Mouse (Mus musculus): Measurements from ENCODE around the gene Nudt15. TPM values are rescaled to one million over a fixed set of nuclear protein-coding genes. Genes with fewer than 3 reads are reported as not detected.
"Not testable (repeated sequence)": the region's sequence is repeated elsewhere in the genome, so short reads cannot be mapped to it uniquely, and the experiment has no call there.

Gene Nudt15
- polyA plus RNA-seq (2012): 0.01 and 0.02 TPM in 2 replicates

DNA sequence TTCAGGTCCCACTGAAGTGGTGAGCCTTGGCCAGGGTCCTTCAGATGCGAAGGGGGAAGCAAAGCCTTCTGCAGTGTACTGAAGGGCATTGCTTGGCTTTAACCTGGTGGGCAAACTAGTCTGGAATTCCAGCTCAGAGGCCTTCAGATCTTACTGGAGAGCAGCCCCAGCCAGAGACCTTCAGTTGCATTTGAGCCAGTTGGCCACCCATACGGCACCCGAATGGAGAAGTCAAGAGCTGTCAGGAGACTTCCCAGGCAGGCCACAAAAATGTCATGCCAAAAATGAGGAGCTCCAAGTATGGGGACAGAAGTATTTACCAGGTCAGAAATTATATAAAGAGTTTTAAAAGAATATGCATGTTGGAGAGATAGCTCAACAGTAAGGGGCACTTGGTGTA, at the start of gene Nudt15:
TSS of gene Nudt15 (minus strand) at position 192 of the 400 bp plus-strand sequence.
- peaks cover 9% of the 10 kb centered on the region for H3K4me1 ChIP-seq (ENCODE audit: control insufficient read depth)
- no peak for TF ChIP-seq GATA1 (IDR thresholded peaks at IDR 0.05; ENCODE audit: low read length)
- H3K36me3 ChIP-seq (ENCODE audit: control insufficient read depth): no peaks in the 10 kb centered on the region
- no peak within 1 kb of the TSS for H3K4me3 ChIP-seq (replicated peaks)
- H3K9me3 ChIP-seq (ENCODE audit: control insufficient read depth, low read length): no peaks in the 10 kb centered on the region
- H3K27me3 ChIP-seq (ENCODE audit: control insufficient read depth): no peaks in the 10 kb centered on the region

GRCm38 (mm10) chr14:73592166-73592565, 44.1 kb upstream of the Nudt15 start:
- Histone ChIP-seq H3K4me1 (ENCODE audit: control insufficient read depth) (no peaks in the 10 kb centered on the region), H3K36me3 (ENCODE audit: control insufficient read depth) (peaks cover 32% of the 10 kb centered on the region), H3K27me3 (ENCODE audit: control insufficient read depth) (no peaks in the 10 kb centered on the region), H3K4me3 (replicated peaks) (no peak overlapping the region), H3K9me3 (ENCODE audit: control insufficient read depth, low read length) (no peaks in the 10 kb centered on the region)
- no peak for TF ChIP-seq TAL1 (IDR thresholded peaks at IDR 0.05; ENCODE audit: low read length)
- no peak for TF ChIP-seq GATA1 (IDR thresholded peaks at IDR 0.05; ENCODE audit: low read length)

DNA sequence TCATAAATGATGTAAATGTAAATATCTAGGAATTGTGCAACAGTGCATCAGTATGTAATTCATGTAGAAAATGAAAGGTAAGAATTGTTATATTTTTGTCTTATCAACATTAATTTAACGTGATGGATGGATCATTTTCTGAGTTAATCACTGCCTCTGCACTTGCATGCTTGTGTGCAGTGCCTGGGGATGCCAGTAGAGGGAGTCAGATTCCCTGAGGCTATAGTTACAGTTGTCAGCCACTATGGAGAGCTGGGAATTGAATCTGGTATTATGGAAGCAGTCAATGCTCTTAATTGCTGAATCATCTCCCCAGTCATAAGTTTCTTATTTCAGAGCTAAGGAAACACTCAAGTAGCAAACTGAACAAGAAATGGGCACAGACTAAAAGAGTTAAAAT, 40.0 kb upstream of the Nudt15 start:
- no peaks in the 10 kb centered on the region for H3K9me3 ChIP-seq (ENCODE audit: control insufficient read depth, low read length)
- TF ChIP-seq TAL1 (IDR thresholded peaks at IDR 0.05; ENCODE audit: low read length): no peak
- TF ChIP-seq GATA1 (IDR thresholded peaks at IDR 0.05; ENCODE audit: low read length): no peak
- peaks cover 21% of the 10 kb centered on the region for H3K36me3 ChIP-seq (ENCODE audit: control insufficient read depth)
- H3K27me3 ChIP-seq (ENCODE audit: control insufficient read depth): no peaks in the 10 kb centered on the region
- H3K4me3 ChIP-seq (replicated peaks): no peak overlapping the region
- no peaks in the 10 kb centered on the region for H3K4me1 ChIP-seq (ENCODE audit: control insufficient read depth)

- H3K36me3 ChIP-seq (ENCODE audit: control insufficient read depth): peaks cover 19% of the 10 kb centered on the region
Measured at GRCm38 (mm10) chr14:73576336-73576735, 28.3 kb upstream of the Nudt15 start.

DNA sequence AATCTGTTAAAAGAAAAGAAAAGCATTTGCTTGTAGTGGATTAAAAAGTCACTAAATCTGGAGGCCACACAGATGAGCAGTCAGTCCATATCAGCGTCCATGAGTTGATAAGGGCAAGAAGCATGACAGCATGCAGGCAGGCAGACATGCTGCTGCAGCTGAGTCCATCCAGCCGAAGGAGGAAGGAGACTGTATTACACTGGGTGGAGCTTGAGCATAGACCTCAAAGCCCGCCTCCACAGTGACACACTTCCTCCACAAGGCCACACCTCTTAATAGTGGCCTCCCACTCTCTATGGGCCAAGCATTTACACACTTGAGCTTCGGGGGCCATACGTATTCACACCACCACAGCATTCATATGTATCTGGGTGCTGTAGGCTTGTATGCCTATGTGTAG, 26.0 kb upstream of the Nudt15 start:
- TF ChIP-seq TAL1 (IDR thresholded peaks at IDR 0.05; ENCODE audit: low read length) (no peak), GATA1 (IDR thresholded peaks at IDR 0.05; ENCODE audit: low read length) (no peak)
- H3K9me3 ChIP-seq (ENCODE audit: control insufficient read depth, low read length): peaks cover 7% of the 10 kb centered on the region; the same call in 1 of the 2 replicates
- no peaks in the 10 kb centered on the region for H3K27me3 ChIP-seq (ENCODE audit: control insufficient read depth)
- H3K36me3 ChIP-seq (ENCODE audit: control insufficient read depth): peaks cover 21% of the 10 kb centered on the region
- H3K4me3 ChIP-seq (replicated peaks): no peak overlapping the region
- no peaks in the 10 kb centered on the region for H3K4me1 ChIP-seq (ENCODE audit: control insufficient read depth)

More at GRCm38 (mm10) chr14:73576336-73576735, 28.3 kb upstream of the Nudt15 start:
- peaks cover 7% of the 10 kb centered on the region; the same call in 1 of the 2 replicates for H3K9me3 ChIP-seq (ENCODE audit: control insufficient read depth, low read length)
- TF ChIP-seq GATA1 (IDR thresholded peaks at IDR 0.05; ENCODE audit: low read length): no peak
- no peak for TF ChIP-seq TAL1 (IDR thresholded peaks at IDR 0.05; ENCODE audit: low read length)
- H3K27me3 ChIP-seq (ENCODE audit: control insufficient read depth): no peaks in the 10 kb centered on the region
- H3K4me3 ChIP-seq (replicated peaks): no peak overlapping the region
- no peaks in the 10 kb centered on the region for H3K4me1 ChIP-seq (ENCODE audit: control insufficient read depth)

GRCm38 (mm10) chr14:73571143-73571542, 23.1 kb upstream of the Nudt15 start:
- TF ChIP-seq TAL1 (IDR thresholded peaks at IDR 0.05; ENCODE audit: low read length) (no peak), GATA1 (IDR thresholded peaks at IDR 0.05; ENCODE audit: low read length) (no peak)
- Histone ChIP-seq H3K4me3 (replicated peaks) (no peak overlapping the region), H3K36me3 (ENCODE audit: control insufficient read depth) (peaks cover 20% of the 10 kb centered on the region), H3K9me3 (ENCODE audit: control insufficient read depth, low read length) (peaks cover 7% of the 10 kb centered on the region; the same call in 1 of the 2 replicates), H3K27me3 (ENCODE audit: control insufficient read depth) (no peaks in the 10 kb centered on the region), H3K4me1 (ENCODE audit: control insufficient read depth) (no peaks in the 10 kb centered on the region)

DNA sequence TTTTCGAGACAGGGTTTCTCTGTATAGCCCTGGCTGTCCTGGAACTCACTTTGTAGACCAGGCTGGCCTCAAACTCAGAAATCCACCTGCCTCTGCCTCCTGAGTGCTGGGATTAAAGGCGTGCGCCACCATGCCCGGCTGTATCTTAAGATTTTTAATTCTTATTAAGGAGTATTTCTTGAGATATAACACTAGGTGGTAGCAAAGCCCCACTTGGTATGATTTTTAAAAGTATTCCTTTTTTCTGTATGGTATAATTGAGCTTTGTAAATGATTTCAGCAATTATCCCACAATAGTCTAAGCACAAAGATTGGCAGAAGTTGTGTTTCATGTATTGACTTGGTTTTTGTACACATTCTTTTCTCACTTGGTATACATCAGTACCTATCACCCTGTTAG, 21.8 kb upstream of the Nudt15 start:
- H3K27me3 ChIP-seq (ENCODE audit: control insufficient read depth); H3K9me3 ChIP-seq (ENCODE audit: control insufficient read depth, low read length); H3K4me3 ChIP-seq (replicated peaks); H3K4me1 ChIP-seq (ENCODE audit: control insufficient read depth): not testable (repeated sequence)
- H3K36me3 ChIP-seq (ENCODE audit: control insufficient read depth): peaks cover 16% of the 10 kb centered on the region

DNA sequence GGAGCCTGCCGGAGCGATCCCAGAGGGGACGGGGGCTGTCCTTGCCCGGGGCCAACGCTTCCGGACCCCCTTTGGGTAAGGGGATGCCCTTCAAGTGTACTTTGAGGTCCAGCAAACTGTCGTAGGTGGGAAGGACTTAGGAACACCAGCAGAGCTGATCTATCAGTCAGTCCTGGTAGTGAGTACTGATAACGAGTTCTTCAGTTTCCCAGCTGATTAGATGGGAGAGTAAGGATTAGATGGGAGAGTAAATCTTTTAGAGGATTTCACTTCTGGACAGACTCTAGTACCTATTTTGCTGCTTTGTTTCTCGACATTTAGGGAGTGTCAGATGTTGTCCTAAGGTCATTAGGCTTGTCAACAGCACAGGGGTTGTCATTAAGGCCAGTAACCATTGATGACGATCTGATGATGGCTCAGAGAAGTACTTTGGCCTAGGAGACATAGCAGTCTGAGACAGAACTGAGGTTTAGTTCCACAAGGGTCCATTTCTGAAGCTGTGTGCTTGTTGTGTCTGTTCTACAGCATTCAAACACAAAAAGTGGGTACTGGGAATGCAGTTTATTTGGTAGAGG, 5.2 kb upstream of the Nudt15 start:
- H3K4me1 ChIP-seq (ENCODE audit: control insufficient read depth): peaks cover 17% of the 10 kb centered on the region
- H3K36me3 ChIP-seq (ENCODE audit: control insufficient read depth): peaks cover 11% of the 10 kb centered on the region
- H3K27me3 ChIP-seq (ENCODE audit: control insufficient read depth): no peaks in the 10 kb centered on the region
- no peaks in the 10 kb centered on the region for H3K9me3 ChIP-seq (ENCODE audit: control insufficient read depth, low read length)
- TF ChIP-seq GATA1 (IDR thresholded peaks at IDR 0.05; ENCODE audit: low read length) (peak; percentile 38; the same call in 1 of the 2 replicates), TAL1 (IDR thresholded peaks at IDR 0.05; ENCODE audit: low read length) (no peak)
- peak overlapping the region; percentile 87 for H3K4me3 ChIP-seq (replicated peaks)

GRCm38 (mm10) chr14:73552341-73553121, 4.5 kb upstream of the Nudt15 start:
- TF ChIP-seq GATA1 (IDR thresholded peaks at IDR 0.05; ENCODE audit: low read length) (no peak), TAL1 (IDR thresholded peaks at IDR 0.05; ENCODE audit: low read length) (no peak)
- no peaks in the 10 kb centered on the region for H3K9me3 ChIP-seq (ENCODE audit: control insufficient read depth, low read length)
- peak overlapping the region; percentile 87 for H3K4me3 ChIP-seq (replicated peaks)
- peaks cover 11% of the 10 kb centered on the region for H3K36me3 ChIP-seq (ENCODE audit: control insufficient read depth)
- no peaks in the 10 kb centered on the region for H3K27me3 ChIP-seq (ENCODE audit: control insufficient read depth)
- H3K4me1 ChIP-seq (ENCODE audit: control insufficient read depth): peaks cover 17% of the 10 kb centered on the region

All from erythroblast, embryonic 14.5 days (primary cell).